Mouse (Mus musculus): ENCODE data around the gene Wdr95. TPM values are rescaled to one million over a fixed set of nuclear protein-coding genes. Genes with fewer than 3 reads are reported as not detected.

Gene Wdr95
- polyA plus RNA-seq, 1 experiment from 2014 or later, result not detected

- WGBS, result 71% methylated on average over 9 of the region's 9 CpGs
- DNase-seq (ENCODE audit: low spot score) (no peak), ATAC-seq (ENCODE audit: low FRiP score, low TSS enrichment) (no peak)
- H3K9me3 ChIP-seq (ENCODE audit: control insufficient read depth, low read length), result no peaks in the 10 kb centered on the region
- H3K4me2 ChIP-seq (replicated peaks; ENCODE audit: low read depth), result no peak overlapping the region
- no peak overlapping the region for H3K9ac ChIP-seq (ENCODE audit: low read length)
- no peaks in the 10 kb centered on the region for H3K27me3 ChIP-seq (ENCODE audit: control insufficient read depth, insufficient read depth, low read length)
- H3K4me1 ChIP-seq (replicated peaks; ENCODE audit: control insufficient read depth, insufficient read depth), result no peaks in the 10 kb centered on the region
- TF ChIP-seq EP300 (optimal IDR thresholded peaks at IDR 0.05), result no peak
- no peak for TF ChIP-seq CTCF (IDR thresholded peaks at IDR 0.05; ENCODE audit: low read depth)
- no peak overlapping the region for H3K4me3 ChIP-seq (ENCODE audit: low read depth, low read length)
- no peaks in the 10 kb centered on the region for H3K36me3 ChIP-seq (ENCODE audit: control insufficient read depth, insufficient read depth, low read length)
- no peak overlapping the region for H3K27ac ChIP-seq (replicated peaks)
Observed at GRCm38 (mm10) chr5:149536005-149536404, 7.5 kb downstream of the Wdr95 start.

- 33% methylated on average over 16 of the region's 16 CpGs for WGBS
- no peak for DNase-seq (ENCODE audit: low spot score)
- no peak for ATAC-seq (ENCODE audit: low FRiP score, low TSS enrichment)
- Histone ChIP-seq H3K27me3 (ENCODE audit: control insufficient read depth, insufficient read depth, low read length) (no peaks in the 10 kb centered on the region), H3K4me2 (replicated peaks; ENCODE audit: low read depth) (peak overlapping the region; percentile 38), H3K27ac (replicated peaks) (no peak overlapping the region), H3K36me3 (ENCODE audit: control insufficient read depth, insufficient read depth, low read length) (no peaks in the 10 kb centered on the region), H3K4me3 (ENCODE audit: low read depth, low read length) (no peak overlapping the region), H3K9ac (ENCODE audit: low read length) (no peak overlapping the region), H3K9me3 (ENCODE audit: control insufficient read depth, low read length) (no peaks in the 10 kb centered on the region), H3K4me1 (replicated peaks; ENCODE audit: control insufficient read depth, insufficient read depth) (no peaks in the 10 kb centered on the region)
- TF ChIP-seq EP300 (optimal IDR thresholded peaks at IDR 0.05) (no peak), CTCF (IDR thresholded peaks at IDR 0.05; ENCODE audit: low read depth) (no peak)
Observed at GRCm38 (mm10) chr5:149537796-149538511, 9.5 kb downstream of the Wdr95 start.

- H3K9me3 ChIP-seq (ENCODE audit: control insufficient read depth, low read length), result no peaks in the 10 kb centered on the region
- TF ChIP-seq EP300 (optimal IDR thresholded peaks at IDR 0.05) (no peak), CTCF (IDR thresholded peaks at IDR 0.05; ENCODE audit: low read depth) (no peak)
- ATAC-seq (ENCODE audit: low FRiP score, low TSS enrichment) (no peak; the same call in 1 of the 2 replicates), DNase-seq (ENCODE audit: low spot score) (no peak)
- H3K27ac ChIP-seq (replicated peaks), result no peak overlapping the region
- H3K27me3 ChIP-seq (ENCODE audit: control insufficient read depth, insufficient read depth, low read length), result no peaks in the 10 kb centered on the region
- peak overlapping the region; percentile 38 for H3K4me2 ChIP-seq (replicated peaks; ENCODE audit: low read depth)
- 39% methylated on average over 8 of the region's 8 CpGs for WGBS
- no peak overlapping the region for H3K4me3 ChIP-seq (ENCODE audit: low read depth, low read length)
- H3K36me3 ChIP-seq (ENCODE audit: control insufficient read depth, insufficient read depth, low read length), result no peaks in the 10 kb centered on the region
- H3K4me1 ChIP-seq (replicated peaks; ENCODE audit: control insufficient read depth, insufficient read depth), result no peaks in the 10 kb centered on the region
- no peak overlapping the region for H3K9ac ChIP-seq (ENCODE audit: low read length)
Observed at GRCm38 (mm10) chr5:149538531-149538930, 10.1 kb downstream of the Wdr95 start.

- 65% methylated on average over 4 of the region's 4 CpGs for WGBS
- no peak overlapping the region for H3K27ac ChIP-seq (replicated peaks)
Observed at GRCm38 (mm10) chr5:149539051-149539450, 10.6 kb downstream of the Wdr95 start.

GRCm38 (mm10) chr5:149551179-149551578, 22.7 kb downstream of the Wdr95 start:
- no peak overlapping the region for H3K27ac ChIP-seq (replicated peaks)
- no peak overlapping the region for H3K4me2 ChIP-seq (replicated peaks; ENCODE audit: low read depth)
- 42% methylated on average over 10 of the region's 10 CpGs for WGBS
- no peaks in the 10 kb centered on the region for H3K36me3 ChIP-seq (ENCODE audit: control insufficient read depth, insufficient read depth, low read length)
- TF ChIP-seq EP300 (optimal IDR thresholded peaks at IDR 0.05) (no peak), CTCF (IDR thresholded peaks at IDR 0.05; ENCODE audit: low read depth) (no peak)
- no peak for ATAC-seq (ENCODE audit: low FRiP score, low TSS enrichment)
- H3K9ac ChIP-seq (ENCODE audit: low read length), result no peak overlapping the region
- no peak for DNase-seq (ENCODE audit: low spot score)
- H3K9me3 ChIP-seq (ENCODE audit: control insufficient read depth, low read length), result no peaks in the 10 kb centered on the region
- H3K4me1 ChIP-seq (replicated peaks; ENCODE audit: control insufficient read depth, insufficient read depth), result no peaks in the 10 kb centered on the region
- no peak overlapping the region for H3K4me3 ChIP-seq (ENCODE audit: low read depth, low read length)
- H3K27me3 ChIP-seq (ENCODE audit: control insufficient read depth, insufficient read depth, low read length), result no peaks in the 10 kb centered on the region

More at GRCm38 (mm10) chr5:149539051-149539450, 10.6 kb downstream of the Wdr95 start:
- ATAC-seq (ENCODE audit: low FRiP score, low TSS enrichment) (no peak), DNase-seq (ENCODE audit: low spot score) (no peak)
- Histone ChIP-seq H3K9me3 (ENCODE audit: control insufficient read depth, low read length) (no peaks in the 10 kb centered on the region), H3K36me3 (ENCODE audit: control insufficient read depth, insufficient read depth, low read length) (no peaks in the 10 kb centered on the region), H3K9ac (ENCODE audit: low read length) (no peak overlapping the region), H3K4me3 (ENCODE audit: low read depth, low read length) (no peak overlapping the region), H3K4me1 (replicated peaks; ENCODE audit: control insufficient read depth, insufficient read depth) (no peaks in the 10 kb centered on the region), H3K27me3 (ENCODE audit: control insufficient read depth, insufficient read depth, low read length) (no peaks in the 10 kb centered on the region), H3K4me2 (replicated peaks; ENCODE audit: low read depth) (no peak overlapping the region)
- no peak for TF ChIP-seq EP300 (optimal IDR thresholded peaks at IDR 0.05)
- TF ChIP-seq CTCF (IDR thresholded peaks at IDR 0.05; ENCODE audit: low read depth), result no peak

- Histone ChIP-seq H3K27me3 (ENCODE audit: control insufficient read depth, insufficient read depth, low read length) (no peaks in the 10 kb centered on the region), H3K9ac (ENCODE audit: low read length) (no peak overlapping the region), H3K4me2 (replicated peaks; ENCODE audit: low read depth) (no peak overlapping the region), H3K4me1 (replicated peaks; ENCODE audit: control insufficient read depth, insufficient read depth) (no peaks in the 10 kb centered on the region), H3K36me3 (ENCODE audit: control insufficient read depth, insufficient read depth, low read length) (no peaks in the 10 kb centered on the region), H3K27ac (replicated peaks) (no peak overlapping the region), H3K4me3 (ENCODE audit: low read depth, low read length) (no peak overlapping the region), H3K9me3 (ENCODE audit: control insufficient read depth, low read length) (no peaks in the 10 kb centered on the region)
- peak; percentile 31 for DNase-seq (ENCODE audit: low spot score)
- TF ChIP-seq CTCF (IDR thresholded peaks at IDR 0.05; ENCODE audit: low read depth) (peak; percentile 62), EP300 (optimal IDR thresholded peaks at IDR 0.05) (no peak)
- no peak for ATAC-seq (ENCODE audit: low FRiP score, low TSS enrichment)
- whole genome bisulfite sequencing, result 44% methylated on average over 9 of the region's 9 CpGs
Observed at GRCm38 (mm10) chr5:149552742-149553141, 24.3 kb downstream of the Wdr95 start.

All from stomach, postnatal 0 days (tissue).